Mouse (Mus musculus): ENCODE data around the gene Rgs4.

DNA sequence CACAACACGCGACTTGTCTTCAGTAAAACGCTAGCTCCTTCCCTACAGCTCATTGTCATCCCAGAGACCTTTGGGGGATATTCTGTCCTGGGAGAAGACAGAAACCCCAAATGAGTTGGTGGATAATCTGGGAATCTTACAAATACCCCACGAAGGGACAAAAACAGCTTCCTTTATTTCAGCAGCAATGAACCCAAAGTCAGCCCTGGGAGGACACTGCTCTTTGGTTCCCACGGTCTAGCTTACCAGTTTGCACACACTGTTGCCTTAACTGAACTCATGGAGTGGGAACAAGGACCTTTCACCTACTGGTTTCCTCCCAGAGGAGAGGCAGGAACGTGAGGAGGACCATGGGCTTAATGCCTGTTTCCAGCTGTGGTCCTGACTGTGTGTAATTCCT, 10.2 kb downstream of the Rgs4 start:
- TF ChIP-seq POLR2A (IDR thresholded peaks at IDR 0.05; ENCODE audit: insufficient read length, low read depth) (no peak), REST (IDR thresholded peaks at IDR 0.05; ENCODE audit: insufficient read depth, insufficient read length) (no peak), E2F4 (IDR thresholded peaks at IDR 0.05; ENCODE audit: insufficient read depth) (no peak), MYOD1 (IDR thresholded peaks at IDR 0.05; ENCODE audit: control insufficient read depth in 1 of 3, insufficient read length in 2 of 3, low read depth in 2 of 3) (no peak), USF1 (IDR thresholded peaks at IDR 0.05; ENCODE audit: low read depth) (no peak), CEBPB (IDR thresholded peaks at IDR 0.05; ENCODE audit: insufficient read depth, poor library complexity, severe bottlenecking) (no peak), POLR2AphosphoS2 (IDR thresholded peaks at IDR 0.05; ENCODE audit: insufficient read length, low read depth) (no peak), MYOG (IDR thresholded peaks at IDR 0.05; ENCODE audit: control insufficient read depth in 1 of 3, insufficient read depth in 1 of 3, insufficient read length in 2 of 3, low read depth in 2 of 3) (no peak), MAX (IDR thresholded peaks at IDR 0.05; ENCODE audit: low read depth) (no peak), TCF12 (IDR thresholded peaks at IDR 0.05; ENCODE audit: insufficient read depth, poor library complexity, severe bottlenecking) (no peak)

Measured in myocyte (in vitro differentiated cells).